Mouse (Mus musculus) midbrain, embryonic 16.5 days (tissue): Measurements from ENCODE around the gene Gse1. TPM values are rescaled to one million over a fixed set of nuclear protein-coding genes. Genes with fewer than 3 reads are reported as not detected.
A peak's percentile ranks its signal among the peaks of the same experiment; 100 is the strongest.

ENCODE experiments used
- ATAC-seq: fragments of 200-750 bp; cut with Nextera tagmentation; 2 replicates; pipeline ENCODE4 v1.8.0; 2017; ENCODE audit warnings: moderate TSS enrichment
- H3K27ac ChIP-seq: fragments of 300-500 bp; sonication (generic); 2 replicates; pipeline ENCODE4 v1.5.1; 2014; ENCODE audit warnings: mild to moderate bottlenecking, low read length, mixed read lengths
- H3K27me3 ChIP-seq: fragments of 300-500 bp; sonication (generic); 2 replicates; pipeline ENCODE4 v1.6.1; 2014; ENCODE audit warnings: low read depth, low read length, mixed read lengths; ENCODE audit not compliant: control insufficient read depth, insufficient read depth
- H3K36me3 ChIP-seq: fragments of 300-500 bp; sonication (generic); 2 replicates; pipeline ENCODE4 v1.6.1; 2014; ENCODE audit warnings: mild to moderate bottlenecking, low read length, moderate library complexity, mixed read lengths; ENCODE audit not compliant: control insufficient read depth, insufficient read depth
- H3K4me1 ChIP-seq: fragments of 300-500 bp; sonication (generic); 2 replicates; pipeline ENCODE4 v1.6.1; 2014; ENCODE audit warnings: mild to moderate bottlenecking, low read length, mixed read lengths; ENCODE audit not compliant: control insufficient read depth, insufficient read depth
- H3K4me2 ChIP-seq: fragments of 300-500 bp; sonication (generic); 2 replicates; pipeline ENCODE4 v1.6.1; 2014; ENCODE audit warnings: mild to moderate bottlenecking, low read length, mixed read lengths
- H3K4me3 ChIP-seq: fragments of 300-500 bp; sonication (generic); 2 replicates; pipeline ENCODE4 v1.5.1; 2014; ENCODE audit warnings: low read depth, mild to moderate bottlenecking, low read length, moderate library complexity, mixed read lengths
- H3K9ac ChIP-seq: fragments of 300-500 bp; sonication (generic); 2 replicates; pipeline ENCODE4 v1.6.1; 2014; ENCODE audit warnings: low read depth, low read length, mixed read lengths
- H3K9me3 ChIP-seq: fragments of 300-500 bp; sonication (generic); replicated peaks from 2 replicates; pipeline ENCODE4 v1.6.1; 2014; ENCODE audit warnings: mild to moderate bottlenecking, low read length, mixed read lengths; ENCODE audit not compliant: control insufficient read depth, poor library complexity, severe bottlenecking
- WGBS: fragments of 180-500 bp; shearing (Covaris S2); extraction: QIAGEN DNeasy Blood & Tissue Kit; methylation state at CpG from one replicate; pipeline ENCODE4 v1.1.7; 2014; 5-methylcytosine and 5-hydroxymethylcytosine counted together
- polyA plus RNA-seq: library from polyadenylated mRNA; unstranded; fragments of >200 nt; fragmentation: Nextera tagmentation; extraction: Ambion mirVana; gene quantifications from 2 replicates; pipeline ENCODE4 v1.2.1, GENCODE M21; 2015

Gse1 gene
- polyA plus RNA-seq, 1 experiment from 2014 or later: 13.3 TPM

DNA sequence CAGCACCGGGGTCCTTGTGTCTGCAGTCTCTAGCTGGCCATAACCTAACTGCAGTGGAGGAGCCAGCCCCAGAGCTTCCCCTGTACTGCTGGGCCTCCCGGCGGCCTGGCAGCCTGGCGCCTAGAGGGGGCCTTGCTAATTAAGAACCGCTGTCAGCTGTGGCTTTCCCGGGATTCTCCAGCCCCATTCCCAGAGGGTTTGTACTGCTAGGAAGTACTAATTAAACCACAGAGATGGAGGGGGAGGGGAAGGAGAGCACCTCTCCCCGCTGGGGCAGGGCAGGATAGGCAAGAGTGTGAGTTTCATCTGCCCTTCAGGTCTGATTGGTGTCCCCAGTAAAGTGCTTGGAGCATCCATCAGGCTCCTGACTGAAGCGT, 335.1 kb downstream of the Gse1 start:
- Histone ChIP-seq H3K4me2 (no peak overlapping the region), H3K27ac (peak overlapping the region; percentile 62), H3K27me3 (no peaks in the 10 kb centered on the region), H3K4me1 (peaks cover 64% of the 10 kb centered on the region), H3K36me3 (peaks cover 13% of the 10 kb centered on the region), H3K9me3 (no peaks in the 10 kb centered on the region), H3K4me3 (no peak overlapping the region), H3K9ac (no peak overlapping the region; the same call in 1 of the 2 replicates)
- 10% methylated on average over 8 of the region's 8 CpGs for WGBS
- no peak for ATAC-seq

- H3K9me3 ChIP-seq: no peaks in the 10 kb centered on the region
- peaks cover 21% of the 10 kb centered on the region for H3K36me3 ChIP-seq
- no peaks in the 10 kb centered on the region for H3K27me3 ChIP-seq
- H3K4me1 ChIP-seq: peaks cover 59% of the 10 kb centered on the region
- WGBS: 7% methylated on average over 20 of the region's 20 CpGs
- H3K4me3 ChIP-seq: no peak overlapping the region
- peak overlapping the region; percentile 9; the same call in 1 of the 2 replicates for H3K4me2 ChIP-seq
- peak overlapping the region; percentile 35; the same call in 1 of the 2 replicates for H3K9ac ChIP-seq
- ATAC-seq: peak; percentile 67
- H3K27ac ChIP-seq: peak overlapping the region; percentile 62
These were observed 335.9 kb downstream of the Gse1 start for GRCm38 (mm10) chr8:120563851-120564837.

GRCm38 (mm10) chr8:120565151-120565711, 337.0 kb downstream of the Gse1 start:
- no peak for ATAC-seq
- 10% methylated on average over 7 of the region's 7 CpGs for WGBS
- Histone ChIP-seq H3K36me3 (peaks cover 26% of the 10 kb centered on the region), H3K27me3 (no peaks in the 10 kb centered on the region), H3K9me3 (no peaks in the 10 kb centered on the region), H3K4me3 (no peak overlapping the region), H3K4me1 (peaks cover 48% of the 10 kb centered on the region), H3K27ac (peak overlapping the region; percentile 65), H3K4me2 (no peak overlapping the region), H3K9ac (peak overlapping the region; percentile 10; the same call in 1 of the 2 replicates)

DNA sequence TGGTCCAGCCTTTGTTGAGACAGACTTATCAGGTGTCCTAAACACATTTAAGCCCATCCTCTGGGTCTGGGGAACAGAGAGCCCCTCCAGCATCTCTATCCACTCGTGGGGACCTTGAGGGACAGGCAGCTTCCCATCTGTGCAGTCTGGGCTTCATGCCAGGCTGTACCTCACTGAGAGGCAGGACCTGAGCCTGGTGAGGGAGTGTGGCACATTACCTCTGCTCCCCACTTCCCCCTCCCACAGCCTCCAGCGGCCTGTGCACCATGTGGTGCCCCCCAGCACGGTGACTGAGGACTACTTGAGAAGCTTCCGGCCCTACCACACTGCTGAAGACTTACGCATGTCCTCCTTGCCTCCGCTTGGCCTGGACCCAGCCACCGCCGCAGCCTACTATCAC, 338.4 kb downstream of the Gse1 start:
- H3K9me3 ChIP-seq: no peaks in the 10 kb centered on the region
- H3K4me3 ChIP-seq: no peak overlapping the region
- peaks cover 36% of the 10 kb centered on the region for H3K36me3 ChIP-seq
- H3K27me3 ChIP-seq: no peaks in the 10 kb centered on the region
- 85% methylated on average over 8 of the region's 8 CpGs for WGBS
- no peak overlapping the region for H3K27ac ChIP-seq
- ATAC-seq: no peak
- H3K9ac ChIP-seq: no peak overlapping the region
- H3K4me2 ChIP-seq: no peak overlapping the region
- peaks cover 35% of the 10 kb centered on the region for H3K4me1 ChIP-seq

GRCm38 (mm10) chr8:120567731-120568130, 339.5 kb downstream of the Gse1 start:
- Histone ChIP-seq H3K4me1 (peaks cover 27% of the 10 kb centered on the region), H3K27me3 (no peaks in the 10 kb centered on the region), H3K9me3 (no peaks in the 10 kb centered on the region), H3K9ac (no peak overlapping the region), H3K27ac (no peak overlapping the region), H3K36me3 (peaks cover 38% of the 10 kb centered on the region), H3K4me2 (no peak overlapping the region), H3K4me3 (no peak overlapping the region)
- 96% methylated on average over 17 of the region's 17 CpGs for WGBS
- ATAC-seq: no peak

DNA sequence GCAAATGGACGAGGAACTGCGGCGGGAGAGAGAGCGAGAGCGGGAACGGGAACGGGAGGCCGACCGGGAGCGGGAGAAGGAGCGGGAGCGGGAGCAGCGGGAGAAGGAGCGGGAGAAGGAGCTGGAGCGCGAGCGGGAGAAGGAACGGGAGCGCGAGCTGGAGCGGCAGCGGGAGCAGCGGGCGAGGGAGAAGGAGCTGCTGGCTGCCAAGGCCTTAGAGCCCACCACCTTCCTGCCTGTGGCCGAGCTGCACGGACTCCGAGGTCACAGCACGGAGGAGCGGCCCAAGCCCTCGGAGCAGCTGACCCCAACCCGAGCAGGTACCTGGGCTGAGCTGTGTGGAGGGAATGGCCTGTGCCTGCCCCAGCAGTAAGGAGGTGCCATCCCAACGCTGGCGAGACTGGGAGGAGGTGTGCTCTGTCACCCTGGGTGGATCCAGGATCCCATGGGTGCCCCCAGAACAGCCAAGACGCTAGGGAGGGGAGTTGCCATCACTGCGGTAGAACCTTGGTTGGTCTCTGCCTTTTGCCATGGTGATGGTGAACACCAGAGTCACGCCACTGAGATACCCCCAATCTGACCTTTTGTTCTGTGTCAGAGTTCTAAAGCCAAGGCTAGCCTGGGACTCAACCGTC, 340.0 kb downstream of the Gse1 start:
- H3K4me3 ChIP-seq: no peak overlapping the region
- peaks cover 22% of the 10 kb centered on the region for H3K4me1 ChIP-seq
- 97% methylated on average over 37 of the region's 37 CpGs for WGBS
- no peaks in the 10 kb centered on the region for H3K27me3 ChIP-seq
- no peak for ATAC-seq
- H3K9ac ChIP-seq: no peak overlapping the region
- no peaks in the 10 kb centered on the region for H3K9me3 ChIP-seq
- no peak overlapping the region for H3K27ac ChIP-seq
- peaks cover 42% of the 10 kb centered on the region for H3K36me3 ChIP-seq
- no peak overlapping the region for H3K4me2 ChIP-seq

GRCm38 (mm10) chr8:120569123-120569522, 340.9 kb downstream of the Gse1 start:
- Histone ChIP-seq H3K27ac (no peak overlapping the region), H3K9ac (no peak overlapping the region), H3K4me1 (peaks cover 13% of the 10 kb centered on the region), H3K27me3 (no peaks in the 10 kb centered on the region), H3K4me3 (no peak overlapping the region), H3K36me3 (peaks cover 47% of the 10 kb centered on the region), H3K9me3 (no peaks in the 10 kb centered on the region), H3K4me2 (no peak overlapping the region)
- WGBS: 95% methylated on average over 17 of the region's 17 CpGs
- no peak for ATAC-seq

DNA sequence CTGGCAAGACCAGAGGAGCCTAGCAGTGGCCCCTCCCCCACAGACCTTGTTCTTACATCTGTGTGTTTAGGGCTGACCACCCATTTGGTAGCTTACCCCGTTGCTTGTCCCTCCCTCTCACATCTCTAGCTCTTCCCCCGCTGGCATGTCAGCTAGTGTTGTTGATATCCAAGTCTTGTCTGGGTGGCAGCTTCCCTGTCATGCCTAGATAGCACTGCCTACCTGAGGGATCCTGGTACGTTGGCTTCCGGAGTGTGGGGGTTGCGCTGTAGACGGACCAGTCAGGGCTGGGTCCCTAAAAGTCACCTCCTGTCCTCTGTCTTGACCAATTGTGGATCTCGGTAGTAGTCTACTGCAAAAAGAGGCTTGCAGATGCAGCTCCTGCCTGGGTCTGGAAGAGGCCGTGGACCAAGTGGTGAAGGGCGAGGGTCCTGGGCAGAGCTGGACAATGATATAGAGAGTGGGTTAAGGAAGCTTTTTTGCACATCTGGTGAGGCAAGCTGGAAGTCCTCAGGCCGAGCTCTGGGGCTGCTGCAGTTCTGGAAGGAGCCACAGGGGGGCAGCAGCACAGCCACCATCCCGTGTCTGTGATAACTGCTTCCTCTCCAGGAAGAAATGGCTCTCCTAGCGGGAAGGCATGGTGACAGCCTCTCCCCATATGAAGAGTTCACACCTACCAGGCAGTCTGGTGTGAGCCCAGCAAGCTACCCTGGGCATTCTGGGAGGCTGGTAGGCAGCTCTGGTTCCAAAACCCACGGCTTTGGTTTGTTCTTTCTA, 341.9 kb downstream of the Gse1 start:
- Histone ChIP-seq H3K9me3 (no peaks in the 10 kb centered on the region), H3K27me3 (no peaks in the 10 kb centered on the region), H3K4me3 (no peak overlapping the region), H3K36me3 (peaks cover 53% of the 10 kb centered on the region), H3K4me2 (no peak overlapping the region), H3K9ac (no peak overlapping the region), H3K4me1 (peaks cover 4% of the 10 kb centered on the region), H3K27ac (no peak overlapping the region)
- no peak for ATAC-seq
- WGBS: 59% methylated on average over 13 of the region's 13 CpGs
